Mouse (Mus musculus): Measurements from ENCODE around the gene Ppa2. TPM values are rescaled to one million over a fixed set of nuclear protein-coding genes. Genes with fewer than 3 reads are reported as not detected.

Ppa2 gene
- polyA plus RNA-seq, 1 experiment from 2014 or later = 98.5 TPM

GRCm38 (mm10) chr3:133333267-133334170 is 23.6 kb downstream of the Ppa2 start:
- H3K36me3 ChIP-seq (ENCODE audit: control insufficient read depth, insufficient read depth, low read length) = no peaks in the 10 kb centered on the region
- no peaks in the 10 kb centered on the region for H3K9me3 ChIP-seq (replicated peaks; ENCODE audit: control insufficient read depth, low read length)
- H3K27ac ChIP-seq (ENCODE audit: low read depth, low read length) = no peak overlapping the region
- no peak overlapping the region for H3K4me2 ChIP-seq
- ATAC-seq (replicated peaks; ENCODE audit: insufficient number of reproducible peaks, low FRiP score, low TSS enrichment) = no peak
- no peak overlapping the region for H3K4me3 ChIP-seq (ENCODE audit: low read depth, low read length)
- 77% methylated on average over 15 of the region's 15 CpGs for WGBS (ENCODE audit: insufficient replicate concordance)
- peaks cover 5% of the 10 kb centered on the region; the same call in 1 of the 2 replicates for H3K4me1 ChIP-seq (ENCODE audit: control insufficient read depth, insufficient read depth, low read length)
- no peak overlapping the region for H3K9ac ChIP-seq (ENCODE audit: low read depth, low read length)
- no peaks in the 10 kb centered on the region for H3K27me3 ChIP-seq (ENCODE audit: control insufficient read depth, insufficient read depth, low read length)

DNA sequence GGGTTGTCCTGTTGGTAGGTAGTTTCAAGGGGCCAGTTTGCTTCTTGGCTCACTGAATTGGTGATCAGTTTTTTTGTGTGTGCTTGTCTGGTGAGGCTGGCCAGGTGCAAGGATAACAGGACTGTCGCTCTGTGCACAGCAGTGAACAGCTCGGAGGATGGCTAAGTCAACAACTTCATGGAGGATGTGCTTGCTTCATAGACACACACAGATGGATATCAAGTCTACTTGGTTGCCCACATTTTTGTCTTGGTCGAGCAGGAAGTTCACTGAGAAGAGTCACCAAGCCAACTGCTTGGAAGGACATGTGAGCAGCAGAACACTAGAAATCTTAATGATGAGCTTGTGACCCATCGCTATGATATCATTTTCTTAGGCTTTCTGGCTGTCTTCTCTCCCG is 24.8 kb downstream of the Ppa2 start:
- H3K4me2 ChIP-seq = no peak overlapping the region
- no peaks in the 10 kb centered on the region for H3K9me3 ChIP-seq (replicated peaks; ENCODE audit: control insufficient read depth, low read length)
- no peak overlapping the region for H3K27ac ChIP-seq (ENCODE audit: low read depth, low read length)
- WGBS (ENCODE audit: insufficient replicate concordance) = 75% methylated on average over 5 of the region's 5 CpGs
- ATAC-seq (replicated peaks; ENCODE audit: insufficient number of reproducible peaks, low FRiP score, low TSS enrichment) = no peak
- H3K4me1 ChIP-seq (ENCODE audit: control insufficient read depth, insufficient read depth, low read length) = peaks cover 16% of the 10 kb centered on the region
- H3K9ac ChIP-seq (ENCODE audit: low read depth, low read length) = no peak overlapping the region
- H3K36me3 ChIP-seq (ENCODE audit: control insufficient read depth, insufficient read depth, low read length) = no peaks in the 10 kb centered on the region
- H3K4me3 ChIP-seq (ENCODE audit: low read depth, low read length) = no peak overlapping the region
- H3K27me3 ChIP-seq (ENCODE audit: control insufficient read depth, insufficient read depth, low read length) = no peaks in the 10 kb centered on the region

DNA sequence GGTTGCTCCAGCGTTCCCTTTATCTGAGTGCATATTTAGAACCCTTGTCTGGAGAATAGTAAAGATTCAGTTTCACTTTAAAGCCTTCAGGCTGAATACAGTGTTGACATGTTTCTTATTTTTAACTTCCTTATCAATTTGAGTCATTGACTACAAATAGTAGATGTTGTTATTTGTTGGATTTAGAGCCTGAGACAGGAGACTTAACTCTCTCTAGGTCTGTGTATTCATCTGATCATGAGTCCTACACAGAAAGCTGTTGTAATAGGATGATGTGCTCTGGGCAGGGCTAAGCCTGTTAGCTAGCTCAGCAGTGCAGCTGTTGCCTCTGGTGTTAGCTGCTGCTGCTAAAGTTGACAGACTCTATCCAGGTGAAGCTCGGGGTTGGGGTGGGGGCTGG is 25.3 kb downstream of the Ppa2 start:
- 0 out of 2 replicates have a peak overlapping the region, but pooled peaks have one; percentile 35 for H3K27ac ChIP-seq (ENCODE audit: low read depth, low read length)
- no peak overlapping the region for H3K9ac ChIP-seq (ENCODE audit: low read depth, low read length)
- no peaks in the 10 kb centered on the region for H3K27me3 ChIP-seq (ENCODE audit: control insufficient read depth, insufficient read depth, low read length)
- no peaks in the 10 kb centered on the region for H3K9me3 ChIP-seq (replicated peaks; ENCODE audit: control insufficient read depth, low read length)
- peaks cover 16% of the 10 kb centered on the region for H3K4me1 ChIP-seq (ENCODE audit: control insufficient read depth, insufficient read depth, low read length)
- H3K4me3 ChIP-seq (ENCODE audit: low read depth, low read length) = no peak overlapping the region
- ATAC-seq (replicated peaks; ENCODE audit: insufficient number of reproducible peaks, low FRiP score, low TSS enrichment) = no peak
- H3K36me3 ChIP-seq (ENCODE audit: control insufficient read depth, insufficient read depth, low read length) = no peaks in the 10 kb centered on the region
- no peak overlapping the region for H3K4me2 ChIP-seq
- 46% methylated on average over 2 of the region's 2 CpGs for WGBS (ENCODE audit: insufficient replicate concordance)

- WGBS (ENCODE audit: insufficient replicate concordance) = 72% methylated on average over 7 of the region's 7 CpGs
- Histone ChIP-seq H3K4me1 (ENCODE audit: control insufficient read depth, insufficient read depth, low read length) (peaks cover 16% of the 10 kb centered on the region), H3K36me3 (ENCODE audit: control insufficient read depth, insufficient read depth, low read length) (no peaks in the 10 kb centered on the region; the same call in 1 of the 2 replicates), H3K27ac (ENCODE audit: low read depth, low read length) (no peak overlapping the region), H3K27me3 (ENCODE audit: control insufficient read depth, insufficient read depth, low read length) (no peaks in the 10 kb centered on the region), H3K4me2 (no peak overlapping the region), H3K9me3 (replicated peaks; ENCODE audit: control insufficient read depth, low read length) (no peaks in the 10 kb centered on the region), H3K4me3 (ENCODE audit: low read depth, low read length) (no peak overlapping the region), H3K9ac (ENCODE audit: low read depth, low read length) (no peak overlapping the region)
- no peak for ATAC-seq (replicated peaks; ENCODE audit: insufficient number of reproducible peaks, low FRiP score, low TSS enrichment)
Measured at GRCm38 (mm10) chr3:133336400-133336799, 26.5 kb downstream of the Ppa2 start.

DNA sequence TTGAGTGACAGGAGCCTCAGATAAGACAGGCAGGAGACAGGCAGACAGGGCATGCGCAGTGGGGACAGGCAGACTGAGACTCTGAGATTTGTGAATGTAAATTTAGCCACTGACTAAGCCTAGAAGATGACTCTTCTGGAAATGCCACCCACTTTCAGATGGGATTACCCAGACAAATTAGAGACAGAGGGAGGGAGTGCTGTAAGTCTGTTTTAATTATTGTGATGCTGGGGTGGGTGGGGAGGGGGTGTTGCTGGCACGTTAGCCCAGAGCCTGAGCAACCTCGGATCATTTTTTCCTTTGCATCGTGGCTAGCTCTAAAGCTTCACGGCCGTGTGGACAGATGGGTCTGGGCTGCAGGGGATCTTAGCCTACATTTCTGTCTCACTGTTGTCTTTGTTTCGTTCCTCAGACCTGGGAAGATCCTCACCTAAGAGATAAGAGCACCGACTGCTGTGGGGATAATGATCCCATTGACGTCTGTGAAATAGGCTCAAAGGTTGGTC is 29.0 kb downstream of the Ppa2 start:
- Histone ChIP-seq H3K4me2 (peak overlapping the region; percentile 51), H3K27ac (ENCODE audit: low read depth, low read length) (peak overlapping the region; percentile 80), H3K9me3 (replicated peaks; ENCODE audit: control insufficient read depth, low read length) (no peaks in the 10 kb centered on the region), H3K27me3 (ENCODE audit: control insufficient read depth, insufficient read depth, low read length) (no peaks in the 10 kb centered on the region), H3K9ac (ENCODE audit: low read depth, low read length) (0 out of 2 replicates have a peak overlapping the region, but pooled peaks have one; percentile 43), H3K36me3 (ENCODE audit: control insufficient read depth, insufficient read depth, low read length) (peaks cover 3% of the 10 kb centered on the region), H3K4me3 (ENCODE audit: low read depth, low read length) (peak overlapping the region; percentile 14; the same call in 1 of the 2 replicates), H3K4me1 (ENCODE audit: control insufficient read depth, insufficient read depth, low read length) (peaks cover 16% of the 10 kb centered on the region)
- WGBS (ENCODE audit: insufficient replicate concordance) = 31% methylated on average over 9 of the region's 9 CpGs
- ATAC-seq (replicated peaks; ENCODE audit: insufficient number of reproducible peaks, low FRiP score, low TSS enrichment) = no peak

DNA sequence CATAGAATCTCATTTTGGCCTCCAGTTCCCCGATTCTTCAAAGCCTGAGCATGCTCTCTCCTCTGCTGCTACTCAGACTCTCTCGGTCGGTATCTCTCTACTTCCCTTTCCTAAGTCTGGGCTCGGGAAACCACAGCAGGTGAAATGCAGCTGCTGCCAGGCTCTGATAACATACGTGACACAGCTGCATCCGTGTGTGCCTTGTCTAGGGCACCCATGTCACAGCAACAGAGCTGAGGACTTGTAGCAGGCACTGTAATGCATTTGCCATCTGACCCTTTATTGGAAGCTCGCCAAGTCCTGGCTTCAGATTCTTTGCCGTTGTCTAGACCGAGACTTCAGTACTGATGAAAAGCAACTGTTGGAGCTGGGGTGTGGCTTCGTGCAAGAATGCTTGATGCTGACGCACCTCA is 29.5 kb downstream of the Ppa2 start:
- peak; percentile 67 for ATAC-seq (replicated peaks; ENCODE audit: insufficient number of reproducible peaks, low FRiP score, low TSS enrichment)
- no peak overlapping the region for H3K9ac ChIP-seq (ENCODE audit: low read depth, low read length)
- H3K36me3 ChIP-seq (ENCODE audit: control insufficient read depth, insufficient read depth, low read length) = peaks cover 3% of the 10 kb centered on the region
- H3K4me2 ChIP-seq = peak overlapping the region; percentile 51
- H3K27ac ChIP-seq (ENCODE audit: low read depth, low read length) = peak overlapping the region; percentile 80
- H3K4me1 ChIP-seq (ENCODE audit: control insufficient read depth, insufficient read depth, low read length) = peaks cover 16% of the 10 kb centered on the region
- no peaks in the 10 kb centered on the region for H3K9me3 ChIP-seq (replicated peaks; ENCODE audit: control insufficient read depth, low read length)
- H3K27me3 ChIP-seq (ENCODE audit: control insufficient read depth, insufficient read depth, low read length) = no peaks in the 10 kb centered on the region
- 0 out of 2 replicates have a peak overlapping the region, but pooled peaks have one; percentile 14 for H3K4me3 ChIP-seq (ENCODE audit: low read depth, low read length)
- WGBS (ENCODE audit: insufficient replicate concordance) = 19% methylated on average over 11 of the region's 11 CpGs

GRCm38 (mm10) chr3:133341106-133341505 is 31.2 kb downstream of the Ppa2 start:
- no peaks in the 10 kb centered on the region for H3K27me3 ChIP-seq (ENCODE audit: control insufficient read depth, insufficient read depth, low read length)
- H3K27ac ChIP-seq (ENCODE audit: low read depth, low read length) = no peak overlapping the region
- 85% methylated on average over 11 of the region's 11 CpGs for WGBS (ENCODE audit: insufficient replicate concordance)
- no peak overlapping the region for H3K4me2 ChIP-seq
- no peak overlapping the region for H3K9ac ChIP-seq (ENCODE audit: low read depth, low read length)
- no peaks in the 10 kb centered on the region for H3K9me3 ChIP-seq (replicated peaks; ENCODE audit: control insufficient read depth, low read length)
- H3K4me1 ChIP-seq (ENCODE audit: control insufficient read depth, insufficient read depth, low read length) = peaks cover 13% of the 10 kb centered on the region
- ATAC-seq (replicated peaks; ENCODE audit: insufficient number of reproducible peaks, low FRiP score, low TSS enrichment) = no peak
- H3K4me3 ChIP-seq (ENCODE audit: low read depth, low read length) = no peak overlapping the region
- H3K36me3 ChIP-seq (ENCODE audit: control insufficient read depth, insufficient read depth, low read length) = peaks cover 3% of the 10 kb centered on the region

DNA sequence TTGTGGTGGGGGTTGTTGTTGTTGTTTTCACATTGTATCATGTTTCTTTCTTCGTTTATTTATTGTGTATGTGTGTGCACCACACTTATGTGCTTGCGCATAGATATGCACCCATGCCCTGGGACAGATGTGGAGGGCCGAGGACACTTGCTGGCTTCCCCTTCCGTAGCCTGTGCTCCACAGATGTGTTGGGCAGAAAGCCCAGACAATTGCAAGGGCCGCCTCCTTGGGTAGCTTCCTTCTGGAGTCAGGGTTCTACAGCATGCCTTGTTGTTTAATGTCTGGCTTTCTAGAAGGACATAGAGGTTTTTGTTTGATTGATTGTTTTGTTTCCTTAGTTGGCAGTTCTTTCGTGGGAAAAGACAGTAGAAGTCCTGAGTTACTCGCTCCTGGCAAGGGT is 37.6 kb downstream of the Ppa2 start:
- Histone ChIP-seq H3K27ac (ENCODE audit: low read depth, low read length) (no peak overlapping the region), H3K9ac (ENCODE audit: low read depth, low read length) (no peak overlapping the region), H3K4me2 (no peak overlapping the region), H3K9me3 (replicated peaks; ENCODE audit: control insufficient read depth, low read length) (no peaks in the 10 kb centered on the region), H3K4me3 (ENCODE audit: low read depth, low read length) (no peak overlapping the region), H3K4me1 (ENCODE audit: control insufficient read depth, insufficient read depth, low read length) (no peaks in the 10 kb centered on the region), H3K27me3 (ENCODE audit: control insufficient read depth, insufficient read depth, low read length) (no peaks in the 10 kb centered on the region), H3K36me3 (ENCODE audit: control insufficient read depth, insufficient read depth, low read length) (peaks cover 5% of the 10 kb centered on the region; the same call in 1 of the 2 replicates)
- no peak for ATAC-seq (replicated peaks; ENCODE audit: insufficient number of reproducible peaks, low FRiP score, low TSS enrichment)
- 82% methylated on average over 7 of the region's 7 CpGs for WGBS (ENCODE audit: insufficient replicate concordance)
